Mouse (Mus musculus) adrenal gland, postnatal 14 days (tissue): ENCODE results near the gene Olfr1280. TPM values are rescaled to one million over a fixed set of nuclear protein-coding genes. Genes with fewer than 3 reads are reported as not detected.
"Not testable (repeated sequence)": the region's sequence is repeated elsewhere in the genome, so short reads cannot be mapped to it uniquely, and the experiment has no call there.

ENCODE experiments used
- DNase-seq: peaks from one replicate; pipeline ENCODE4 v3.0.0; 2021; ENCODE audit warnings: mixed read lengths
- long read RNA-seq, 2 experiments: library from polyadenylated mRNA; stranded (forward); transcript quantifications; one replicate each; pipeline ENCODE4 v2.0.0; 2021
- total RNA-seq: library from RNA; stranded (reverse); gene quantifications from 2 replicates; pipeline ENCODE4 v1.2.3, GENCODE M21; 2021

Olfr1280 gene
- total RNA-seq = not detected in 2 replicates
- long read RNA-seq, experiment 1 = 0 reads
- long read RNA-seq, experiment 2 = 0 reads

- DNase-seq = no peak
Measured at GRCm38 (mm10) chr2:111313717-111314116, at the start of gene Olfr1280. Olfr1280 (plus strand) TSS chr2:111314017.

- no peak for DNase-seq
Measured at GRCm38 (mm10) chr2:111274006-111274405, 39.8 kb upstream of the Olfr1280 start, which contains the start of gene Olfr1277. Olfr1277 (minus strand) TSS chr2:111274106.

GRCm38 (mm10) chr2:111289836-111290235 is 24.0 kb upstream of the Olfr1280 start, which contains the start of gene Olfr1278:
Olfr1278 (plus strand) TSS chr2:111290136.
- DNase-seq = no peak

- no peak for DNase-seq
Measured at GRCm38 (mm10) chr2:111298541-111298940, 15.3 kb upstream of the Olfr1280 start.

- DNase-seq = no peak
Measured at GRCm38 (mm10) chr2:111300374-111300773, 13.4 kb upstream of the Olfr1280 start, which contains the start of gene Olfr1279. Olfr1279 (plus strand) TSS chr2:111300635.

DNA sequence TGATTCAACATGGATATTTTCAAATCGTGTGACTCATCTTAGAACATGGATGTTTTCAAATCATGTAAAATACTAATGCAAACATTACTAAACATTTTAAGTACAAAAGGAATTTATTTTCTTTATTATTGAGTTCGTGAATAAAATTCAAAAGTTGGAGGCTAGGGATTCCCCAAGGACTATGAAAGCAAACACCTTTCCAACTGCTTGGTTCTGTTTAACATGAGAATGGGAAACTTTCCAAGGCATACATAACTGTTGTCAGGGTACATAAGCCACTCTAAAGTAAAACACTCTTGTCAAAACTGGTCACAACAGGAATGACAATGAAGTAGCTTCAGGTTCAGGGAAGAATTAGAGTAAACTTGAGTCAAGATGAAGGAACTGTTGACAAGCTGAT is 12.4 kb downstream of the Olfr1280 start, which contains the start of gene Olfr1281:
Gene Olfr1281 (plus strand): TSS at position 301 of the 400 bp plus-strand sequence.
- DNase-seq = no peak

DNA sequence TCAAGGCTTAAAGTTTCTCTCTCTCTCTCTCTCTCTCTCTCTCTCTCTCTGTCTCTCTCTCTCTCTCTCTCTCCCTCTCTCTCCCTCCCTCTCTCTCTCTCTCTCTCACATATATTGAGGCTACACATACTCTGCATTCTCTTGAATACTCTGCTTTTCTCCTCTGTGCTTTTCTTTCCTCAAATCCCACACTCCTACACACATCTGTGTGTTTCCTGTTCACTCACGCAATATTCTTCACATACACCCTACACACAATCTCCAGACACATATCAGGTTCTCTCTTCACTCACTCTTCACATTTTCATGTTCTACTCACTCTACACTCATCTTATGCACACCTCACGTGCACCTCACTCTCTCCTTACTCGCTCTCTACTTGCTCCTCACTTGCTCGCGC is 19.9 kb downstream of the Olfr1280 start:
- not testable (repeated sequence) for DNase-seq

- no peak for DNase-seq
Measured at GRCm38 (mm10) chr2:111335976-111336375, 22.2 kb downstream of the Olfr1280 start, which contains the start of gene Olfr1282. Olfr1282 (minus strand) TSS chr2:111336076.

- DNase-seq = no peak
Measured at GRCm38 (mm10) chr2:111366490-111366889, 52.7 kb downstream of the Olfr1280 start, which contains the start of gene Olfr1283. Olfr1283 (plus strand) TSS chr2:111366790.

DNA sequence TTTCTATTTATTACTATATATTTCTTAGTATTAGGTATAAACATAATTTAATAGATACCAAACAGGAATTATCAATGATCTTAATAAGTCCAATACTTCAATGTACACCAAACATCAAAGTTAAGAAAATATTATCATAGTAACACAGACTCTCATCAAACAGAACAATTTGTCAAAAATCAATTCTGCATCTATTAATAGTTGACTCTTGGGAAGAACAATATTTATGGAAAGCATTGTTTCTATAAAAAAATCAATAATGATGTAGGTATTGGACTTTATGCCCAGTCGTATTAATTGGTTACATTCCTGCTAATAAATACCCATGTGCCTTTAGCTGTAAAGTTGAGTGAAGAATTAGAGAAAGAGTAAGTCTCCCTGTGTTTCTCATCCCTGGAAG is 61.4 kb downstream of the Olfr1280 start, which contains the start of gene Olfr1284:
Gene Olfr1284 (plus strand): TSS at position 301 of the 400 bp plus-strand sequence.
- DNase-seq = no peak

Other genes starting within 250 kb of the Olfr1280 start
- not detected in 2 replicates for gene Gm13941, start 208.0 kb upstream of the Olfr1280 start, total RNA-seq
- gene Gm15130, start 161.1 kb upstream of the Olfr1280 start, total RNA-seq = not detected in 2 replicates
- gene 4930430A15Rik, start 84.4 kb upstream of the Olfr1280 start, total RNA-seq = not detected in 2 replicates
- not detected in 2 replicates for gene Olfr1275, start 78.7 kb upstream of the Olfr1280 start, total RNA-seq
- gene Olfr1276, start 59.5 kb upstream of the Olfr1280 start, total RNA-seq = not detected in 2 replicates
- gene Olfr1277, start 39.9 kb upstream of the Olfr1280 start, total RNA-seq = not detected in 2 replicates
- gene Olfr1278, start 23.9 kb upstream of the Olfr1280 start, total RNA-seq = not detected in 2 replicates
- gene Olfr1279, start 13.4 kb upstream of the Olfr1280 start, total RNA-seq = not detected in 2 replicates
- not detected in 2 replicates for gene Olfr1281, start 12.5 kb downstream of the Olfr1280 start, total RNA-seq
- not detected in 2 replicates for gene Olfr1282, start 22.1 kb downstream of the Olfr1280 start, total RNA-seq
- not detected in 2 replicates for gene Olfr1283, start 52.8 kb downstream of the Olfr1280 start, total RNA-seq
- gene Olfr1284, start 61.5 kb downstream of the Olfr1280 start, total RNA-seq = not detected in 2 replicates
- gene Olfr1286, start 109.1 kb downstream of the Olfr1280 start, total RNA-seq = not detected in 2 replicates
- not detected in 2 replicates for gene Olfr1287, start 135.1 kb downstream of the Olfr1280 start, total RNA-seq
- gene Olfr1288, start 160.1 kb downstream of the Olfr1280 start, total RNA-seq = not detected in 2 replicates
- not detected in 2 replicates for gene Olfr1289, start 166.8 kb downstream of the Olfr1280 start, total RNA-seq
- not detected in 2 replicates for gene Olfr1290, start 179.8 kb downstream of the Olfr1280 start, total RNA-seq
- gene Olfr1291-ps1, start 183.2 kb downstream of the Olfr1280 start, total RNA-seq = not detected in 2 replicates
- gene Olfr1293-ps, start 211.2 kb downstream of the Olfr1280 start, total RNA-seq = not detected in 2 replicates
- gene Olfr1294, start 226.3 kb downstream of the Olfr1280 start, total RNA-seq = not detected in 2 replicates